Mouse (Mus musculus) ovary, adult 10 weeks (tissue): ENCODE data around the gene Mysm1. TPM values are rescaled to one million over a fixed set of nuclear protein-coding genes. Genes with fewer than 3 reads are reported as not detected.

Source experiments
- polyA plus RNA-seq: library from polyadenylated mRNA; stranded (reverse); fragments of 350-450 nt; fragmentation: Illumina TruSeq; extraction: RNeasy Lipid Tissue Mini Kit (QIAGEN cat#74804); gene quantifications from one replicate; pipeline ENCODE4 v1.2.3, GENCODE M21; 2014

Mysm1 gene
- polyA plus RNA-seq: 32.0 TPM

DNA sequence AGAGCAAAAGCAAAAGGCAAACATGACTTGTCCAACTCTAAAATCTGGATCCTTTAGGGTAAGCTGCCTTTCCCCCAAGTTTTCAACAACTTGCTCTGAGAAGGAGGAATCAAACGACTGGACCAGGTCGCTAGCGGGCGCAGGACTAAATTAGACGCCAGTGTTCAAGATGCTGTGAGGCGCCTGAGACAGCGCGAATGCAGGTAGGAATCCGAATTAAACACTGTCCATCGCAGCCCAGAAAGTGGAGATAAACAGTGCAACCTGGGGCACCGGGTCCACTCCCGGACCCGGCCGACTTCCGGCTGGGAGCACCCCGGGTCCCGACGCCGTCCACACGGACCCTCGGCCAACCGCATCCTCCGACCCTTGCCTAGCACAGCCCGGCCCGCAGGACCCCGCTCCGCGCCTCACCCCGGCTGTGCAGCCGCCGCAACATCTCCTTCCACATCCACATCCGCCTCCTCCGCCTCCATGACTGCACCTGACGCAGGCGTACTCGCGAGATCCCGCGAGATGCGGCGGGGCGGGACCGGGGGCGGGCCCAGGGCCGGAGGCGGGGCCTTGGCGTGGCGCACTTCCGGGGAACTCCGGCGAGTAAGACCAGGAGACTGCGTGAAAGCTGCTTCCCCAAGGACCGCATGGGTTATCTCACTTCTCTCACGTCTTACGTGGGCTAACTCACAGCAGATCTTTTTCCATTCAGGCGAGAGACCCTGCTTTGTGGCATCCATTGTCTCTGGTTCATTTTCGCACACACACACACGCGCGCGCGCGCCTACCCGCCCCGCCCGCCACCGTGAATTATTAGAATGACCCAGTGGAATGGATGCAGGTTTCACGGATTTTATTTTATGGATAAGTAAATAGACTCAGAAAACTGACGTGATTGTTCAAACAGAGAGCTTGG lies at the start of gene Mysm1:
Mysm1 (minus strand) TSS at position 511 of the 910 bp plus-strand sequence.

DNA sequence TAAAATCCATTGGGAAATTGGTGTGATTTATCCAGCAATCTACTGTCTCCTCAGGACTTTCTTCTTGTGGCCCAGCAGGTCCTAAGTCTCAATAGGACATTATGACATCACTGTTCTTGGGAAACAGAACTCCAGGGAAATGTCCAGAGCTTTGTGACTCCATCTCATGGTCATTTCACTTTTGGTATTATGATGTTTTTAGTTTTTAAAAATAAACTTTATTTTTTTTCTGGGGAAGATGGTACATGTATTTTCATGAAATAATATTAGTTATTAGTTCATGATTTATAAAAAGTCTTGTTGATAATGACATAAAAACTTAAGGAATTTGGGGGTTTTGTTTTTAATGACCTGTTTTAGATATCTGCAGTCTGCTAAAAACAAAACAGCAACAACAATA lies 50.2 kb downstream of the Mysm1 start, which contains the start of gene Eqtn:
Eqtn (minus strand) TSS at position 101 of the 400 bp plus-strand sequence.

Other genes with a start within 250 kb of the Mysm1 start
- gene Tek, start 239.8 kb downstream of the Mysm1 start, polyA plus RNA-seq: 22.1 TPM
- gene Eqtn, start 50.3 kb downstream of the Mysm1 start, polyA plus RNA-seq: not detected
- 26.1 TPM for gene Jun, start 73.1 kb upstream of the Mysm1 start, polyA plus RNA-seq